Mouse (Mus musculus) urinary bladder, postnatal 14 days (tissue): ENCODE measurements around the gene Trp53i13.

Experiments used
- DNase-seq: peaks from one replicate; pipeline ENCODE4 v3.0.0; 2021; ENCODE audit warnings: low spot score

The Trp53i13 gene

DNA sequence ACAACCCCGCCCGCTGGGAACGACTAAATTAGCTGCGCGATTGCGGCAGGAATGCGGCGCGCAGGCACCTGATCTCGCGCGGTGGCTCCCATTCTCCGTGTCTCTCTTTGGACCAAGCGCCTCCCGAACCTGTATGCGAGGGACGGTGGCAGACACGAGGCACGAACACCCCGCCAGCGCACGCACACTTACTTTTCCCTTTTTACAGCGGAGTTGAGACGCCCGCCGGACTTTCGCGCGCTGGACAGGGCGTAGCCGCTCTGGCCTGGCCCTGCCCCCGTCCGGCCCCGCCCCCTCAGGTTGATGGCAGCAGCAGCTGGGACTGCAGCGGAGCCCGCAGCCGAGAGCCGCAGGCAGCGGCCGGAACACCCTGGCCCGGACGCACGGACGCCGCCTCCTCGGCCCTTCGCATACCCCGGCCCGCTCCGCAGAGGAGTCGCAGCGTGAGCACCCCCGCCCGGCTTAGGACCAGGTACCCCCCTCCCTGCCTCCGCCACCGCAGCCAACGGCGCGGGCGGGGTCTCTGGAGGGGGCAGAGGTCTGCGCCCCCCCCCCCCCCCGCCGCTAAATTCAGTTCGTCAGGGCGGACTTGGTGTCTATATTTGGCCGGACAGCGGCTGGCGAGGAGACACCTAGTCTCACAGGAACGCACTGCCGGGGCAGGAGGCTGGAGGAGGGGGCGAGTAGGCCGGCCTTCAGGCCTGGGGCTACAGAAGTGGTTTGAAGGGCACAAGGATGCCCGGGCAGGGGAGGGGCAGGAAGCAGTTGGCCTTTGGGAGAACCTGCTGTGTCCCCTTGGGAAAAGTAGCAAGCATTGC is 53.3 kb downstream of the Trp53i13 start, which contains the start of gene Coro6:
TSS of gene Coro6 (plus strand) at position 129 of the 818 bp plus-strand sequence.
- DNase-seq = peak; percentile 83

DNA sequence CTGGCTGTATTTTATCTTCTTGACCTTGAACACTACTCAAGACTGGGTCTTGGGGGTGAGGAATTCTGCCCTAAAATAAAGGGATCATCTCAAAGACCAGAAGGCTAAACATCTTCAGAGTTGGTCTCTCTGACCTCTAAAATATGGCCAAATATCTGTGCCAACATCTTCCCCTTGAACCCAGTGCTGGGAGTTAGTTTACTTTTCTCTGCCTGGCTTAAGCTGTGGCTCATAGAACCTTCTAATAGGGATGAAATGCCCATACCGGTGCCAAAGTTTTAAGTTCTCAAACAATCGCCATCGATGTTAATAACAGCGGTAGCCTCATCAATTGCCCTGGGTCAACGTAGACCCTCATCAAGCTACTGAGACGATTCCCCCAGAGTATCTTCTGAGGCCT is 53.9 kb downstream of the Trp53i13 start:
- DNase-seq = no peak
